In the genomic region with DNA sequence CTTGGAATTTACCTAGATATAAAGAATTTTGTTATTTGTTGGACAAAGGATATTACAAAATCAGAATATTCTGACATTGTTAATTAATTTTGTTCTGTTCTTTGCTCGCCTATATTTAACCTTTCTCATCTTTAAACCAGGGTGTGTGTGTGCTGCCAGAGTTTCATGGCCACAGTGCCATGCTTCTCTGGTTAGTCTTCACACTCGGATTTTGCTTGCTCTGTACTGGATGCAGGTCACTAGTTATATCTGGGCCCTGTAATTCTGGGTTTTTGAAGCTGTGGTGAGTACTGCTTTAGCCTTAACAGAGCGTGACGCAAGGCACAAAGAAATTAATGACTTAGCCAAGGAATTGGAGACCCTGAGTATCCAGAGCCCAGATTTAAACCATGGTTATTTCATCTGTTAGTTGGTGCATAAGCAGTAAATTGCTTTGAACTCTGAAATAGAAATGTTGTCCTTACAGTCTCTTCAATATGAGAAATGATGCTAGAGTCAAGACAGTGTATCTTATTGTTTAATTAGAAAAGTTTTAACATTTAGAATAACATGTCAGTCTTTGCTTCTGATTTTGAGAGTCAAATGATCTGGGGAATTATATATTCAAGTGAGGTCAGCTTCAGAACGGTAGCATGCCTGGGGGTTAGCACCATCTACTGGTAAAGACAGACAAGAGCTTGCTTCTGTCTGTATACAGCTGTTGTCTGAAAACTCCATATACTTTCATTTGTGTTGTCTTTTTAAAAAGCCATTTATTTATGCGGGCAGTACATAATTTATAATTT, we compare ENCODE assay signal across 8 mouse cellular contexts. TPM values are rescaled to one million over a fixed set of nuclear protein-coding genes. Genes with fewer than 3 reads are reported as not detected.
DNase-seq lines count a peak whose midpoint lies in the region; ATAC-seq and TF ChIP-seq lines count a peak whose summit lies in the region.

No protein-coding gene starts in this region.

- no peak for ATAC-seq in limb, embryonic 14.5 days (ENCODE audit: low FRiP score, low read depth)
- peak; percentile 60; the same call in 1 of the 2 replicates for ATAC-seq in heart, postnatal 0 days (ENCODE audit: insufficient read depth, low read depth)

- no peak overlapping the region for H3K9ac ChIP-seq in limb, embryonic 14.5 days (ENCODE audit: low read depth, low read length, severe bottlenecking)
- H3K9ac ChIP-seq in heart, postnatal 0 days (replicated peaks; ENCODE audit: low read depth, low read length) = no peak overlapping the region

- H3K9me3 ChIP-seq in limb, embryonic 14.5 days (ENCODE audit: control insufficient read depth, low read length) = no peaks in the 10 kb centered on the region
- no peaks in the 10 kb centered on the region for H3K9me3 ChIP-seq in limb, embryonic 10.5 days (replicated peaks)
- H3K9me3 ChIP-seq in heart, postnatal 0 days (replicated peaks; ENCODE audit: control insufficient read depth, low read length) = no peaks in the 10 kb centered on the region

- H3K4me3 ChIP-seq in limb, embryonic 14.5 days (replicated peaks; ENCODE audit: low read length) = no peak overlapping the region
- no peak overlapping the region for H3K4me3 ChIP-seq in limb, embryonic 10.5 days
- no peak overlapping the region for H3K4me3 ChIP-seq in bone marrow, adult 2 months (replicated peaks; ENCODE audit: control insufficient read depth, low read depth, low read length)
- no peak overlapping the region for H3K4me3 ChIP-seq in heart, postnatal 0 days (ENCODE audit: low read depth, low read length)

- no peaks in the 10 kb centered on the region for H3K4me1 ChIP-seq in limb, embryonic 14.5 days (ENCODE audit: control insufficient read depth, insufficient read depth, low read length)
- no peaks in the 10 kb centered on the region for H3K4me1 ChIP-seq in limb, embryonic 10.5 days
- peaks cover under 1% of the 10 kb centered on the region; the same call in 1 of the 2 replicates for H3K4me1 ChIP-seq in bone marrow, adult 2 months (ENCODE audit: control insufficient read depth, insufficient read depth, low read length)
- H3K4me1 ChIP-seq in heart, postnatal 0 days (ENCODE audit: control insufficient read depth, insufficient read depth) = peaks cover 7% of the 10 kb centered on the region

- H3K27me3 ChIP-seq in limb, embryonic 14.5 days (ENCODE audit: control insufficient read depth, insufficient read depth, low read length) = no peaks in the 10 kb centered on the region
- H3K27me3 ChIP-seq in limb, embryonic 10.5 days (ENCODE audit: low read depth, poor library complexity, severe bottlenecking) = no peaks in the 10 kb centered on the region
- no peaks in the 10 kb centered on the region for H3K27me3 ChIP-seq in heart, postnatal 0 days (ENCODE audit: control insufficient read depth, insufficient read depth, low read length)

- H3K27ac ChIP-seq in limb, embryonic 14.5 days (replicated peaks; ENCODE audit: low read depth, low read length) = no peak overlapping the region
- H3K27ac ChIP-seq in limb, embryonic 10.5 days = no peak overlapping the region
- H3K27ac ChIP-seq in bone marrow, adult 2 months (ENCODE audit: control insufficient read depth, insufficient read depth, low read depth, low read length, poor library complexity) = no peak overlapping the region
- no peak overlapping the region for H3K27ac ChIP-seq in heart, postnatal 0 days (ENCODE audit: low read depth)

- DNase-seq in adrenal gland, adult 2 months = peak; percentile 24
- DNase-seq in adrenal gland, postnatal 4 days (ENCODE audit: low spot score in 2 of 2) = no peak
- DNase-seq in limb, embryonic 14.5 days (ENCODE audit: low spot score) = peak; percentile 61
- no peak for DNase-seq in limb, embryonic 10.5 days (ENCODE audit: low spot score)
- DNase-seq in heart, postnatal 0 days (ENCODE audit: low spot score) = peak; percentile 75
- peak; percentile 49 for DNase-seq in lung, postnatal 25 days (ENCODE audit: low spot score)
- no peak for DNase-seq in ovary, adult 18-20 months (ENCODE audit: low spot score)

- 55% methylated on average over 6 of the region's 6 CpGs for WGBS in limb, embryonic 14.5 days
- WGBS in limb, embryonic 10.5 days = 63% methylated on average over 6 of the region's 6 CpGs
- WGBS in bone marrow, adult 2 months = 62% methylated on average over 6 of the region's 6 CpGs
- WGBS in heart, postnatal 0 days = 50% methylated on average over 6 of the region's 6 CpGs

- TF ChIP-seq EP300 in heart, postnatal 0 days (IDR thresholded peaks at IDR 0.05; ENCODE audit: low read depth) = no peak

- H3K36me3 ChIP-seq in limb, embryonic 14.5 days (ENCODE audit: control insufficient read depth, insufficient read depth, low read length) = no peaks in the 10 kb centered on the region; the same call in 1 of the 2 replicates
- H3K36me3 ChIP-seq in limb, embryonic 10.5 days = no peaks in the 10 kb centered on the region
- no peaks in the 10 kb centered on the region for H3K36me3 ChIP-seq in heart, postnatal 0 days (replicated peaks; ENCODE audit: control insufficient read depth, insufficient read depth, low read length)

- peak; percentile 40 for TF ChIP-seq CTCF in bone marrow, adult 2 months (IDR thresholded peaks at IDR 0.05; ENCODE audit: control insufficient read depth, insufficient read depth, low read length)
- TF ChIP-seq CTCF in heart, postnatal 0 days (IDR thresholded peaks at IDR 0.05; ENCODE audit: low read depth) = peak; percentile 77

- TF ChIP-seq POLR2A in limb, embryonic 14.5 days (IDR thresholded peaks at IDR 0.05; ENCODE audit: borderline replicate concordance, extremely low read depth, insufficient read depth, insufficient read length) = no peak
- no peak for TF ChIP-seq POLR2A in bone marrow, adult 2 months (IDR thresholded peaks at IDR 0.05; ENCODE audit: borderline replicate concordance, control insufficient read depth, low read depth, low read length)

- H3K4me2 ChIP-seq in limb, embryonic 14.5 days (replicated peaks; ENCODE audit: low read depth, low read length, severe bottlenecking) = no peak overlapping the region
- H3K4me2 ChIP-seq in heart, postnatal 0 days (ENCODE audit: low read depth, low read length) = no peak overlapping the region

RNA-seq across cellular contexts. Expression of a gene that starts 19.2 kb away (rescaled TPM):
- 10 to 100 TPM; 22.0 to 25.3 TPM for total RNA-seq in adrenal gland, adult 2 months (2021)
- polyA plus RNA-seq in adrenal gland, adult 2 months (2012; rRNA removed) = 3.5 and 9.5 TPM in 2 replicates
- total RNA-seq in adrenal gland, postnatal 4 days (2021) = 10 to 100 TPM; 21.5 to 24.3 TPM
- 7.1 and 8.0 TPM in 2 replicates for polyA plus RNA-seq in limb, embryonic 14.5 days (2012; rRNA removed)
- polyA plus RNA-seq in limb, embryonic 14.5 days (2014; fragmentation: Nextera tagmentation; extraction: Ambion mirVana) = 11.0 and 12.6 TPM in 2 replicates
- polyA plus RNA-seq in limb, embryonic 10.5 days (2016; fragmentation: Nextera tagmentation; extraction: Ambion mirVana) = 3.8 and 4.0 TPM in 2 replicates
- 3.8 and 5.0 TPM in 2 replicates for polyA plus RNA-seq in bone marrow, adult 2 months (2011; ENCODE audit: insufficient read depth, insufficient read length, low replicate concordance, missing spikeins)
- 2.0 and 2.7 TPM in 2 replicates for total RNA-seq in heart, postnatal 0 days (2014; rRNA removed; ENCODE audit: low replicate concordance)
- polyA plus RNA-seq in heart, postnatal 0 days (2015; fragmentation: Nextera tagmentation; extraction: Ambion mirVana) = 10.3 and 10.4 TPM in 2 replicates

Comparison
In these comparisons a context has a peak if more than half of its experiments do, and no peak if none do; other contexts are left out.
1. DNase-seq: peak in adrenal gland, adult 2 months (single experiment), limb, embryonic 14.5 days (single experiment), heart, postnatal 0 days (single experiment) and lung, postnatal 25 days (single experiment); none in adrenal gland, postnatal 4 days (0 of 2), limb, embryonic 10.5 days (single experiment) and ovary, adult 18-20 months (single experiment).